Comparison of ENCODE assay signal across 16 mouse cellular contexts in the genomic region with DNA sequence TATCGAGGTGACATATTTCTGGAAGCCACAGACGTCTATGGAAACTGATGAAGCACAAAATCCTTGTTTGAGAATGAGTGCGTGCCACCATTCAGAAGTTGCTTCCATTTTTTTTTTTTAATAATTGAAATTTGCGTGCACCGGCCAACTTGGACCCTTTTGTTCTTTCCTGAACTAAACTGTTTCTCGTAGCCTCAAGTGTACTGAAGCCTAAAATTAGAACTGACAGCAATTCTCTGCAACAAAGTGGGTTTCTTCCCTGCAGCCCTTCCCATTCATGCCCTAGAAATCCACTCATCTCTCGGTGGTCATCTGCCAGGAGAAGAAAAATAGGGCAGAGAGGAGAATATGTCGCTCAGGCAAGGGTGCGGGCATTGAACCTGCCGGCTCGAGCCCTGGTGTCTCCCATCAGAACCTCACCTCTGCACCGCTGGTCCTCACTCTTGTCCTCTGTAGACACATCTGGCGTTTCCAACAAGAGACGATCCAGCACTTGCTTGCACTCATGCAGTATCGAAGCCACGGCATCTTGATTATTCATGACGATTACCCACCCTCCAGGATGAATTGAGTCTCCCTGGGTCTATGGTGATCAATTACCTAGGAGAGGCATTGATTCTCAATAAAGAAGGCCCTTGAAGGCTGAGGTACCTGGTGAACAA. TPM values are rescaled to one million over a fixed set of nuclear protein-coding genes. Genes with fewer than 3 reads are reported as not detected.
DNase-seq lines count a peak whose midpoint lies in the region; ATAC-seq and TF ChIP-seq lines count a peak whose summit lies in the region.
"Had no signal": no experiment of that assay in that cellular context is flagged by ENCODE, and none has a peak within 500 bp of the region (broad histone marks: within the 10 kb centered on the region; RNA-seq: fewer than 3 reads in every experiment).

No protein-coding gene starts in this region.

- no peak for TF ChIP-seq CTCF in heart, adult 2 months (IDR thresholded peaks at IDR 0.05)

- peak; percentile 22 for DNase-seq in heart, adult 11 months
- DNase-seq in heart, postnatal 14 days: no peak
- peak; percentile 37 for DNase-seq in hindbrain, embryonic 11.5 days (ENCODE audit: low spot score)
- peak; percentile 93 for DNase-seq in retina, embryonic 14.5 days (ENCODE audit: low spot score)
- no peak for DNase-seq in lung, postnatal 14 days
- DNase-seq in heart, postnatal 36 days: no peak
- no peak for DNase-seq in heart, adult 2 months
- DNase-seq: B cell, adult 2 months; cerebellum, adult 2 months; heart, adult 18-20 months; lung, postnatal 4 days had no signal

- H3K79me2 ChIP-seq in heart, adult 2 months (replicated peaks; ENCODE audit: control insufficient read depth, insufficient read depth, low read length): no peaks in the 10 kb centered on the region

- no peak overlapping the region for H3K27ac ChIP-seq in hindbrain, embryonic 11.5 days (ENCODE audit: low read depth, low read length)
- H3K27ac ChIP-seq in midbrain, embryonic 13.5 days: 0 out of 2 replicates have a peak overlapping the region, but pooled peaks have one; percentile 10
- no peak overlapping the region for H3K27ac ChIP-seq in heart, adult 2 months
- H3K27ac ChIP-seq: layer of hippocampus, adult 2 months; left cerebral cortex, adult 2 months; limb, embryonic 13.5 days had no signal

- no peak for TF ChIP-seq EP300 in heart, adult 2 months (IDR thresholded peaks at IDR 0.05; ENCODE audit: insufficient read depth, low read depth, low read length)

- H3K9ac ChIP-seq in hindbrain, embryonic 11.5 days (ENCODE audit: low read depth, low read length): no peak overlapping the region
- H3K9ac ChIP-seq in midbrain, embryonic 13.5 days (replicated peaks): no peak overlapping the region
- H3K9ac ChIP-seq in heart, adult 2 months (ENCODE audit: low read depth, low read length): no peak overlapping the region
- H3K9ac ChIP-seq: limb, embryonic 13.5 days had no signal

- H3K4me1 ChIP-seq in hindbrain, embryonic 11.5 days (replicated peaks; ENCODE audit: control insufficient read depth, insufficient read depth, low read length): 0 out of 2 replicates have a peak, but pooled peaks cover 2% of the 10 kb centered on the region
- peaks cover 8% of the 10 kb centered on the region for H3K4me1 ChIP-seq in midbrain, embryonic 13.5 days (replicated peaks)
- no peaks in the 10 kb centered on the region for H3K4me1 ChIP-seq in heart, adult 2 months (ENCODE audit: control insufficient read depth, insufficient read depth, low read length)
- H3K4me1 ChIP-seq: limb, embryonic 13.5 days had no signal

- no peaks in the 10 kb centered on the region for H3K9me3 ChIP-seq in hindbrain, embryonic 11.5 days (ENCODE audit: control insufficient read depth, low read length)
- H3K9me3 ChIP-seq in midbrain, embryonic 13.5 days: no peaks in the 10 kb centered on the region
- H3K9me3 ChIP-seq: limb, embryonic 13.5 days had no signal

- H3K4me2 ChIP-seq in hindbrain, embryonic 11.5 days (replicated peaks; ENCODE audit: low read depth, low read length): peak overlapping the region; percentile 12; the same call in 1 of the 2 replicates
- H3K4me2 ChIP-seq in midbrain, embryonic 13.5 days (replicated peaks): peak overlapping the region; percentile 27; the same call in 1 of the 2 replicates
- H3K4me2 ChIP-seq: limb, embryonic 13.5 days had no signal

- intact Hi-C loops in heart, postnatal 14 days (cut with DNase I): no loop called here
- intact Hi-C loops in heart, postnatal 36 days (cut with DNase I): no loop called here
- intact Hi-C loops in heart, adult 2 months (cut with DNase I): no loop called here

- H3K36me3 ChIP-seq in hindbrain, embryonic 11.5 days (ENCODE audit: control insufficient read depth, insufficient read depth, low read length): no peaks in the 10 kb centered on the region
- no peaks in the 10 kb centered on the region for H3K36me3 ChIP-seq in midbrain, embryonic 13.5 days
- no peaks in the 10 kb centered on the region for H3K36me3 ChIP-seq in heart, adult 2 months (ENCODE audit: control insufficient read depth, insufficient read depth, low read length)
- H3K36me3 ChIP-seq: limb, embryonic 13.5 days had no signal

- peak; percentile 78 for ATAC-seq in hindbrain, embryonic 11.5 days (ENCODE audit: low FRiP score)
- ATAC-seq in midbrain, embryonic 13.5 days: peak; percentile 40; the same call in 1 of the 2 replicates

- no peak for TF ChIP-seq POLR2A in heart, adult 2 months (IDR thresholded peaks at IDR 0.05; ENCODE audit: insufficient read depth, low read depth, low read length)

- H3K27me3 ChIP-seq in hindbrain, embryonic 11.5 days (ENCODE audit: control insufficient read depth, insufficient read depth, low read length): 0 out of 2 replicates have a peak, but pooled peaks cover 5% of the 10 kb centered on the region
- peaks cover 60% of the 10 kb centered on the region for H3K27me3 ChIP-seq in midbrain, embryonic 13.5 days
- no peaks in the 10 kb centered on the region for H3K27me3 ChIP-seq in heart, adult 2 months (ENCODE audit: control insufficient read depth, insufficient read depth, low read length)
- H3K27me3 ChIP-seq: limb, embryonic 13.5 days had no signal

- H3K4me3 ChIP-seq in hindbrain, embryonic 11.5 days (ENCODE audit: low read depth, low read length): no peak overlapping the region
- no peak overlapping the region for H3K4me3 ChIP-seq in midbrain, embryonic 13.5 days (replicated peaks)
- no peak overlapping the region for H3K4me3 ChIP-seq in heart, adult 2 months
- H3K4me3 ChIP-seq: erythroblast, embryonic 14.5 days; layer of hippocampus, adult 2 months; left cerebral cortex, adult 2 months; limb, embryonic 13.5 days had no signal

- WGBS in hindbrain, embryonic 11.5 days: 41% methylated on average over 17 of the region's 17 CpGs
- 38% methylated on average over 17 of the region's 17 CpGs for WGBS in midbrain, embryonic 13.5 days
- WGBS in heart, adult 2 months: 94% methylated on average over 17 of the region's 17 CpGs

RNA-seq across cellular contexts. Expression of gene Alpk1, which starts 51.3 kb away (rescaled TPM):
- total RNA-seq in heart, postnatal 14 days (2021): 1 to 10 TPM; 2.9 to 5.2 TPM
- 1.2 and 1.3 TPM in 2 replicates for polyA plus RNA-seq in hindbrain, embryonic 11.5 days (2014; fragmentation: Nextera tagmentation; extraction: Ambion mirVana)
- 0.76 and 1.0 TPM in 2 replicates for polyA plus RNA-seq in midbrain, embryonic 13.5 days (2015; fragmentation: Nextera tagmentation; extraction: Ambion mirVana)
- total RNA-seq in heart, postnatal 36 days (2021): 1 to 10 TPM; 2.7 to 4.1 TPM
- total RNA-seq in heart, adult 2 months (2021): 1 to 10 TPM; 2.4 to 3.0 TPM
- polyA plus RNA-seq in heart, adult 2 months (2012; rRNA removed): 1.4 and 2.4 TPM in 2 replicates
- polyA plus RNA-seq: erythroblast, embryonic 14.5 days had no signal

Comparison
In these comparisons a context has a peak if more than half of its experiments do, and no peak if none do; other contexts are left out.
1. DNase-seq: peak in heart, adult 11 months (single experiment), hindbrain, embryonic 11.5 days (single experiment) and retina, embryonic 14.5 days (single experiment); none in heart, postnatal 14 days (0 of 2), lung, postnatal 14 days (single experiment), heart, postnatal 36 days (0 of 2) and heart, adult 2 months (0 of 2).